Mouse (Mus musculus): ENCODE measurements around the gene Srrm4. TPM values are rescaled to one million over a fixed set of nuclear protein-coding genes. Genes with fewer than 3 reads are reported as not detected.

The Srrm4 gene
- polyA plus RNA-seq, 1 experiment = 1.0 TPM

GRCm38 (mm10) chr5:116453401-116453851, 138.2 kb downstream of the Srrm4 start:
- H3K27me3 ChIP-seq (ENCODE audit: control insufficient read depth, insufficient read depth, low read length) = peaks cover 5% of the 10 kb centered on the region
- H3K27ac ChIP-seq (ENCODE audit: control insufficient read depth, insufficient read depth, low read depth, low read length) = no peak overlapping the region
- TF ChIP-seq POLR2A (IDR thresholded peaks at IDR 0.05; ENCODE audit: control insufficient read depth, low read depth, low read length) (no peak), CTCF (IDR thresholded peaks at IDR 0.05; ENCODE audit: control insufficient read depth, insufficient read depth, insufficient replicate concordance, low read depth, low read length) (no peak; the same call in 1 of the 2 replicates)
- no peaks in the 10 kb centered on the region for H3K36me3 ChIP-seq (ENCODE audit: control insufficient read depth, insufficient read depth, low read length)
- H3K4me1 ChIP-seq (ENCODE audit: control insufficient read depth, insufficient read depth, low read length) = peaks cover 9% of the 10 kb centered on the region
- H3K4me3 ChIP-seq (ENCODE audit: control insufficient read depth, low read depth, low read length) = no peak overlapping the region; the same call in 1 of the 2 replicates

GRCm38 (mm10) chr5:116450901-116451300, 140.7 kb downstream of the Srrm4 start:
- Histone ChIP-seq H3K36me3 (ENCODE audit: control insufficient read depth, insufficient read depth, low read length) (no peaks in the 10 kb centered on the region), H3K4me1 (ENCODE audit: control insufficient read depth, insufficient read depth, low read length) (peaks cover 14% of the 10 kb centered on the region), H3K4me3 (ENCODE audit: control insufficient read depth, low read depth, low read length) (no peak overlapping the region), H3K27ac (ENCODE audit: control insufficient read depth, insufficient read depth, low read depth, low read length) (no peak overlapping the region), H3K27me3 (ENCODE audit: control insufficient read depth, insufficient read depth, low read length) (peaks cover 5% of the 10 kb centered on the region)
- TF ChIP-seq CTCF (IDR thresholded peaks at IDR 0.05; ENCODE audit: control insufficient read depth, insufficient read depth, insufficient replicate concordance, low read depth, low read length) (no peak), POLR2A (IDR thresholded peaks at IDR 0.05; ENCODE audit: control insufficient read depth, low read depth, low read length) (no peak)

DNA sequence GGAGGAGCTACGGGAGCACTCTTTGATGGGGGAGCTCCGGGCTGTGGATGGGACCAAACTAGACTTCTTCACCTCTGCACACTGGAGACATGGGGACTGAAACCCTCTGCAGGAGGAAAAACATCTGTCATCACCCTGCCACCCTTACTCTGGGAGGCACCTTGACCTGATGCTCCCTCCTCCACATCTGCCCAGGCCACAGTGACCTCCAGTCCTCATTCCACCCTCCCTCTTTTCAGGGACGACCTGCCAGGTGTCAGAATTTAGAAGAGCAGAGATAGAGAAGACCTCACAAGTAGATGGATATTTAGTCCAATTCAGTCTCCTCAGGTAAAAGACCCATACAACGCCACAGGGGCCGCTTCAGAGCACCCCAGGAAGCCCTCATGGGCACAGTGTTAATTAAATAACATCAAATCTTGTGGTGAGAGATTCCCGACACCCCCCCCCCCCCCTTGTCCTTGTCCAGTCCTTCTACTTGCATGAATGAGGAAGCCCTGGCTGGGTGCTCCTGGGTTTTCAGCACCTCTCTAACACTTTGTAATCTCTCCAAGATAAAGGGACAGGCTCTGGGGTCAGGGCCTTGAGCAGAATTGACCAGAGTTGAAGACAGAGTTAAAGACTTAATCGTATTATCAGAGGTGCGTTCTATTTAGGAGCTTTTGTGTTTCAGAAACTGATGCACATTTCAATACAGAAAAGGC, 141.9 kb downstream of the Srrm4 start:
- H3K27ac ChIP-seq (ENCODE audit: control insufficient read depth, insufficient read depth, low read depth, low read length) = no peak overlapping the region
- peaks cover 11% of the 10 kb centered on the region for H3K4me1 ChIP-seq (ENCODE audit: control insufficient read depth, insufficient read depth, low read length)
- no peak overlapping the region for H3K4me3 ChIP-seq (ENCODE audit: control insufficient read depth, low read depth, low read length)
- H3K27me3 ChIP-seq (ENCODE audit: control insufficient read depth, insufficient read depth, low read length) = peaks cover 3% of the 10 kb centered on the region
- no peaks in the 10 kb centered on the region for H3K36me3 ChIP-seq (ENCODE audit: control insufficient read depth, insufficient read depth, low read length)
- no peak for TF ChIP-seq CTCF (IDR thresholded peaks at IDR 0.05; ENCODE audit: control insufficient read depth, insufficient read depth, insufficient replicate concordance, low read depth, low read length)
- TF ChIP-seq POLR2A (IDR thresholded peaks at IDR 0.05; ENCODE audit: control insufficient read depth, low read depth, low read length) = no peak

- TF ChIP-seq CTCF (IDR thresholded peaks at IDR 0.05; ENCODE audit: control insufficient read depth, insufficient read depth, insufficient replicate concordance, low read depth, low read length) (no peak), POLR2A (IDR thresholded peaks at IDR 0.05; ENCODE audit: control insufficient read depth, low read depth, low read length) (no peak)
- no peaks in the 10 kb centered on the region for H3K36me3 ChIP-seq (ENCODE audit: control insufficient read depth, insufficient read depth, low read length)
- H3K4me1 ChIP-seq (ENCODE audit: control insufficient read depth, insufficient read depth, low read length) = peaks cover 12% of the 10 kb centered on the region
- peaks cover 3% of the 10 kb centered on the region for H3K27me3 ChIP-seq (ENCODE audit: control insufficient read depth, insufficient read depth, low read length)
- H3K27ac ChIP-seq (ENCODE audit: control insufficient read depth, insufficient read depth, low read depth, low read length) = no peak overlapping the region
- no peak overlapping the region for H3K4me3 ChIP-seq (ENCODE audit: control insufficient read depth, low read depth, low read length)
Observed at GRCm38 (mm10) chr5:116448409-116449191, 143.0 kb downstream of the Srrm4 start.

GRCm38 (mm10) chr5:116447821-116448350, 143.7 kb downstream of the Srrm4 start:
- TF ChIP-seq CTCF (IDR thresholded peaks at IDR 0.05; ENCODE audit: control insufficient read depth, insufficient read depth, insufficient replicate concordance, low read depth, low read length) (no peak), POLR2A (IDR thresholded peaks at IDR 0.05; ENCODE audit: control insufficient read depth, low read depth, low read length) (no peak)
- no peak overlapping the region for H3K27ac ChIP-seq (ENCODE audit: control insufficient read depth, insufficient read depth, low read depth, low read length)
- no peaks in the 10 kb centered on the region; the same call in 1 of the 2 replicates for H3K27me3 ChIP-seq (ENCODE audit: control insufficient read depth, insufficient read depth, low read length)
- peaks cover 8% of the 10 kb centered on the region for H3K4me1 ChIP-seq (ENCODE audit: control insufficient read depth, insufficient read depth, low read length)
- no peak overlapping the region for H3K4me3 ChIP-seq (ENCODE audit: control insufficient read depth, low read depth, low read length)
- H3K36me3 ChIP-seq (ENCODE audit: control insufficient read depth, insufficient read depth, low read length) = no peaks in the 10 kb centered on the region

DNA sequence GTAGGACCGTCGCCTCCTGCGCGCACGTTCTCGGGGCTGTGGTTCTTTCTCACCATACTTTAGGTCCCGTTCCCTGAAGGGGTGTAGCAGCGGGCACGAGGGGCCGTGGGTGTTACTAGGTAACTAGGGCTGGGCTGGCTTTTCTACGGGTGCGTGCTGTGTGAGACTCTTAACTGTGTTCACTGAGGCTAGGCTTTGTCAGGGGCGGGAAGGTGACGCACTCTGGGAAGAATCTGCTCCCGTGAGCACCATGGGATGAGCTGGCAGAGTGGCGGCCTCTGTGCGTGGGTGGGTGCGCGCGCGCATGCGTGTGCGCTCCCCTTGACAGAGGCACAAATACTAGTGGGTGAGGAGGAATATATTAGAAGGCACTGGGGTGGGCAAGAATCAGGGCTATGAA, 145.1 kb downstream of the Srrm4 start:
- TF ChIP-seq POLR2A (IDR thresholded peaks at IDR 0.05; ENCODE audit: control insufficient read depth, low read depth, low read length) = no peak
- no peak for TF ChIP-seq CTCF (IDR thresholded peaks at IDR 0.05; ENCODE audit: control insufficient read depth, insufficient read depth, insufficient replicate concordance, low read depth, low read length)
- H3K27me3 ChIP-seq (ENCODE audit: control insufficient read depth, insufficient read depth, low read length) = no peaks in the 10 kb centered on the region; the same call in 1 of the 2 replicates
- no peak overlapping the region for H3K4me3 ChIP-seq (ENCODE audit: control insufficient read depth, low read depth, low read length)
- peaks cover 8% of the 10 kb centered on the region for H3K4me1 ChIP-seq (ENCODE audit: control insufficient read depth, insufficient read depth, low read length)
- no peaks in the 10 kb centered on the region for H3K36me3 ChIP-seq (ENCODE audit: control insufficient read depth, insufficient read depth, low read length)
- no peak overlapping the region for H3K27ac ChIP-seq (ENCODE audit: control insufficient read depth, insufficient read depth, low read depth, low read length)

Measured in testis, adult 2 months (tissue).